Mouse (Mus musculus): ENCODE data around the gene Hoxb7.

- no peak for TF ChIP-seq HCFC1 (IDR thresholded peaks at IDR 0.05; ENCODE audit: borderline replicate concordance, insufficient read depth, low read length)
- TF ChIP-seq ZC3H11A (IDR thresholded peaks at IDR 0.05; ENCODE audit: borderline replicate concordance, low read depth, low read length) = no peak
- TF ChIP-seq MAFK (IDR thresholded peaks at IDR 0.05; ENCODE audit: insufficient read depth, low read depth, low read length) = no peak
- no peak for TF ChIP-seq CHD2 (IDR thresholded peaks at IDR 0.05; ENCODE audit: low read depth, low read length)
- TF ChIP-seq ZNF384 (IDR thresholded peaks at IDR 0.05; ENCODE audit: low read depth, low read length) = no peak
These were observed 30.4 kb upstream of the Hoxb7 start for GRCm38 (mm10) chr11:96255996-96256445.
